Mouse (Mus musculus): ENCODE data around the gene Agbl4.

- TF ChIP-seq POLR2AphosphoS2 (IDR thresholded peaks at IDR 0.05; ENCODE audit: low read depth, low read length) = no peak
- no peak for TF ChIP-seq E2F4 (IDR thresholded peaks at IDR 0.05; ENCODE audit: insufficient replicate concordance, low read depth, low read length)
- no peak for TF ChIP-seq CTCF (conservative IDR thresholded peaks at IDR 0.05 in 1 of 2, IDR thresholded peaks at IDR 0.05 in 1 of 2; ENCODE audit: low read depth in 2 of 2, low read length in 2 of 2)
- no peak for TF ChIP-seq TCF12 (IDR thresholded peaks at IDR 0.05; ENCODE audit: low read depth, low read length)
- no peak for TF ChIP-seq MYC (IDR thresholded peaks at IDR 0.05; ENCODE audit: low read depth, low read length)
- no peak for TF ChIP-seq JUND (conservative IDR thresholded peaks at IDR 0.05; ENCODE audit: low read depth, low read length)
- no peak for TF ChIP-seq ZC3H11A (IDR thresholded peaks at IDR 0.05; ENCODE audit: low read depth, low read length)
- no peak for TF ChIP-seq EP300 (IDR thresholded peaks at IDR 0.05; ENCODE audit: low read length)
- TF ChIP-seq SIN3A (IDR thresholded peaks at IDR 0.05; ENCODE audit: low read length) = no peak
- no peak for TF ChIP-seq NELFE (IDR thresholded peaks at IDR 0.05; ENCODE audit: low read depth, low read length)
- no peak for TF ChIP-seq USF1 (IDR thresholded peaks at IDR 0.05; ENCODE audit: low read depth, low read length)
- no peak for TF ChIP-seq CHD1 (IDR thresholded peaks at IDR 0.05; ENCODE audit: low read depth, low read length)
- TF ChIP-seq HCFC1 (IDR thresholded peaks at IDR 0.05; ENCODE audit: low read depth, low read length) = no peak
Measured at GRCm38 (mm10) chr4:111001641-111002040, 604.2 kb downstream of the Agbl4 start.
